Mouse (Mus musculus): ENCODE measurements at regions not wholly inside any gene's neighbourhood (a gene's known extent, or its start where the extent isn't known, plus 50 kb on each side); places are given as distances from the start of the nearest gene placed in this dataset.

- no peak for ATAC-seq (replicated peaks; ENCODE audit: low FRiP score, poor library complexity, severe bottlenecking)
Measured at GRCm38 (mm10) chr15:62076552-62077234, 1153.9 kb upstream of the A1bg start.

GRCm38 (mm10) chr15:62074735-62075134, 1151.9 kb upstream of the A1bg start:
- no peak for ATAC-seq (replicated peaks; ENCODE audit: low FRiP score, poor library complexity, severe bottlenecking)

GRCm38 (mm10) chr15:62073595-62073994, 1150.8 kb upstream of the A1bg start:
- ATAC-seq (replicated peaks; ENCODE audit: low FRiP score, poor library complexity, severe bottlenecking) = no peak

- no peak for ATAC-seq (replicated peaks; ENCODE audit: low FRiP score, poor library complexity, severe bottlenecking)
Measured at GRCm38 (mm10) chr15:62071311-62071710, 1148.5 kb upstream of the A1bg start.

- no peak for ATAC-seq (replicated peaks; ENCODE audit: low FRiP score, poor library complexity, severe bottlenecking)
Measured at GRCm38 (mm10) chr15:62068422-62069160, 1145.8 kb upstream of the A1bg start.

GRCm38 (mm10) chr15:62064399-62064798, 1141.6 kb upstream of the A1bg start:
- no peak for ATAC-seq (replicated peaks; ENCODE audit: low FRiP score, poor library complexity, severe bottlenecking)

GRCm38 (mm10) chr15:62057449-62057848, 1134.6 kb upstream of the A1bg start:
- no peak for ATAC-seq (replicated peaks; ENCODE audit: low FRiP score, poor library complexity, severe bottlenecking)

GRCm38 (mm10) chr15:62056889-62057288, 1134.1 kb upstream of the A1bg start:
- no peak for ATAC-seq (replicated peaks; ENCODE audit: low FRiP score, poor library complexity, severe bottlenecking)

- ATAC-seq (replicated peaks; ENCODE audit: low FRiP score, poor library complexity, severe bottlenecking) = no peak
Measured at GRCm38 (mm10) chr15:62056401-62056800, 1133.6 kb upstream of the A1bg start.

GRCm38 (mm10) chr15:62055011-62055410, 1132.2 kb upstream of the A1bg start:
- ATAC-seq (replicated peaks; ENCODE audit: low FRiP score, poor library complexity, severe bottlenecking) = no peak

GRCm38 (mm10) chr15:62053420-62054239, 1130.8 kb upstream of the A1bg start:
- no peak for ATAC-seq (replicated peaks; ENCODE audit: low FRiP score, poor library complexity, severe bottlenecking)

- no peak for ATAC-seq (replicated peaks; ENCODE audit: low FRiP score, poor library complexity, severe bottlenecking)
Measured at GRCm38 (mm10) chr15:62049416-62049815, 1126.6 kb upstream of the A1bg start.

GRCm38 (mm10) chr15:62048981-62049380, 1126.2 kb upstream of the A1bg start:
- no peak for ATAC-seq (replicated peaks; ENCODE audit: low FRiP score, poor library complexity, severe bottlenecking)

GRCm38 (mm10) chr15:62046276-62046675, 1123.5 kb upstream of the A1bg start:
- ATAC-seq (replicated peaks; ENCODE audit: low FRiP score, poor library complexity, severe bottlenecking) = no peak

- ATAC-seq (replicated peaks; ENCODE audit: low FRiP score, poor library complexity, severe bottlenecking) = 0 out of 2 replicates have a peak, but pooled peaks have one; percentile 20
Measured at GRCm38 (mm10) chr15:62044654-62045335, 1122.0 kb upstream of the A1bg start.

- no peak for ATAC-seq (replicated peaks; ENCODE audit: low FRiP score, poor library complexity, severe bottlenecking)
Measured at GRCm38 (mm10) chr15:62043617-62044392, 1121.0 kb upstream of the A1bg start.

GRCm38 (mm10) chr15:62042924-62043504, 1120.2 kb upstream of the A1bg start:
- no peak for ATAC-seq (replicated peaks; ENCODE audit: low FRiP score, poor library complexity, severe bottlenecking)

Data from erythroblast, adult 5-6 weeks (primary cell).